Mouse (Mus musculus): ENCODE data around the gene D10Wsu102e.
A peak's percentile ranks its signal among the peaks of the same experiment; 100 is the strongest.
"Not testable (repeated sequence)": the region's sequence is repeated elsewhere in the genome, so short reads cannot be mapped to it uniquely, and the experiment has no call there.

D10Wsu102e gene

GRCm38 (mm10) chr10:83346359-83346736, 13.7 kb upstream of the D10Wsu102e start:
- no peak for DNase-seq (ENCODE audit: low read depth)

- no peak for DNase-seq (ENCODE audit: low read depth)
These were observed 12.5 kb upstream of the D10Wsu102e start for GRCm38 (mm10) chr10:83347494-83347893.

GRCm38 (mm10) chr10:83350689-83351088, 9.3 kb upstream of the D10Wsu102e start:
- DNase-seq (ENCODE audit: low read depth), result no peak

GRCm38 (mm10) chr10:83351779-83352178, 8.2 kb upstream of the D10Wsu102e start:
- DNase-seq (ENCODE audit: low read depth), result not testable (repeated sequence)

- no peak for DNase-seq (ENCODE audit: low read depth)
These were observed 6.2 kb upstream of the D10Wsu102e start for GRCm38 (mm10) chr10:83353680-83354332.

GRCm38 (mm10) chr10:83354333-83354719, 5.7 kb upstream of the D10Wsu102e start:
- DNase-seq (ENCODE audit: low read depth), result no peak

- DNase-seq (ENCODE audit: low read depth), result no peak
These were observed 3.6 kb upstream of the D10Wsu102e start for GRCm38 (mm10) chr10:83356416-83356815.

GRCm38 (mm10) chr10:83359451-83359850, 570 bp upstream of the D10Wsu102e start:
- DNase-seq (ENCODE audit: low read depth), result no peak

GRCm38 (mm10) chr10:83360356-83360755, 335 bp downstream of the D10Wsu102e start:
- no peak for DNase-seq (ENCODE audit: low read depth)

GRCm38 (mm10) chr10:83361643-83362382, 1.8 kb downstream of the D10Wsu102e start:
- DNase-seq (ENCODE audit: low read depth), result peak; percentile 58

- DNase-seq (ENCODE audit: low read depth), result no peak
These were observed 3.4 kb downstream of the D10Wsu102e start for GRCm38 (mm10) chr10:83363451-83363850.

GRCm38 (mm10) chr10:83368918-83369317, 8.9 kb downstream of the D10Wsu102e start:
- no peak for DNase-seq (ENCODE audit: low read depth)

GRCm38 (mm10) chr10:83374045-83374656, 14.1 kb downstream of the D10Wsu102e start:
- no peak for DNase-seq (ENCODE audit: low read depth)

- not testable (repeated sequence) for DNase-seq (ENCODE audit: low read depth)
These were observed 15.4 kb downstream of the D10Wsu102e start for GRCm38 (mm10) chr10:83375458-83375857.

GRCm38 (mm10) chr10:83376911-83377682, 17.1 kb downstream of the D10Wsu102e start:
- DNase-seq (ENCODE audit: low read depth), result no peak

- no peak for DNase-seq (ENCODE audit: low read depth)
These were observed 18.2 kb downstream of the D10Wsu102e start for GRCm38 (mm10) chr10:83378083-83378833.

GRCm38 (mm10) chr10:83380501-83380900, 20.5 kb downstream of the D10Wsu102e start:
- no peak for DNase-seq (ENCODE audit: low read depth)

- no peak for DNase-seq (ENCODE audit: low read depth)
These were observed 22.5 kb downstream of the D10Wsu102e start for GRCm38 (mm10) chr10:83382528-83382927.

GRCm38 (mm10) chr10:83382988-83383387, 23.0 kb downstream of the D10Wsu102e start:
- no peak for DNase-seq (ENCODE audit: low read depth)

GRCm38 (mm10) chr10:83383863-83384262, 23.8 kb downstream of the D10Wsu102e start:
- DNase-seq (ENCODE audit: low read depth), result no peak

- no peak for DNase-seq (ENCODE audit: low read depth)
These were observed 24.6 kb downstream of the D10Wsu102e start for GRCm38 (mm10) chr10:83384456-83385215.
